Mouse (Mus musculus) ovary, postnatal 10 days (tissue): ENCODE data around the gene Atp6v1e2.

Source experiments
- DNase-seq: peaks from one replicate; pipeline ENCODE4 v3.0.0; 2022; ENCODE audit warnings: low spot score

The Atp6v1e2 gene

GRCm38 (mm10) chr17:86964502-86964901, 16.8 kb upstream of the Atp6v1e2 start:
- DNase-seq, result peak; percentile 35

GRCm38 (mm10) chr17:86964041-86964440, 16.3 kb upstream of the Atp6v1e2 start:
- DNase-seq, result no peak

GRCm38 (mm10) chr17:86963586-86963902, 15.8 kb upstream of the Atp6v1e2 start:
- no peak for DNase-seq

- peak; percentile 76 for DNase-seq
These were observed 15.3 kb upstream of the Atp6v1e2 start, which contains the start of gene Rhoq for GRCm38 (mm10) chr17:86962894-86963585. Rhoq (plus strand) TSS chr17:86963082.

GRCm38 (mm10) chr17:86962297-86962893, 14.7 kb upstream of the Atp6v1e2 start:
- DNase-seq, result peak; percentile 59

GRCm38 (mm10) chr17:86961301-86961841, 13.7 kb upstream of the Atp6v1e2 start:
- no peak for DNase-seq

GRCm38 (mm10) chr17:86957968-86958367, 10.3 kb upstream of the Atp6v1e2 start:
- DNase-seq, result no peak

- DNase-seq, result no peak
These were observed 9.5 kb upstream of the Atp6v1e2 start for GRCm38 (mm10) chr17:86957239-86957638.

- no peak for DNase-seq
These were observed 1.1 kb upstream of the Atp6v1e2 start for GRCm38 (mm10) chr17:86948801-86949200.

GRCm38 (mm10) chr17:86946078-86946477, 1.6 kb downstream of the Atp6v1e2 start:
- no peak for DNase-seq

GRCm38 (mm10) chr17:86943158-86943557, 4.5 kb downstream of the Atp6v1e2 start:
- DNase-seq, result no peak

GRCm38 (mm10) chr17:86942112-86942511, 5.6 kb downstream of the Atp6v1e2 start:
- DNase-seq, result no peak

GRCm38 (mm10) chr17:86938683-86939082, 9.0 kb downstream of the Atp6v1e2 start:
- DNase-seq, result no peak

GRCm38 (mm10) chr17:86937497-86938155, 10.1 kb downstream of the Atp6v1e2 start:
- DNase-seq, result peak; percentile 41

- DNase-seq, result no peak
These were observed 10.6 kb downstream of the Atp6v1e2 start for GRCm38 (mm10) chr17:86937064-86937463.

GRCm38 (mm10) chr17:86932896-86933295, 14.8 kb downstream of the Atp6v1e2 start:
- DNase-seq, result no peak

- no peak for DNase-seq
These were observed 17.7 kb downstream of the Atp6v1e2 start for GRCm38 (mm10) chr17:86929981-86930380.

- no peak for DNase-seq
These were observed 18.3 kb downstream of the Atp6v1e2 start for GRCm38 (mm10) chr17:86929355-86929754.

- DNase-seq, result no peak
These were observed 20.9 kb downstream of the Atp6v1e2 start for GRCm38 (mm10) chr17:86926836-86927235.

GRCm38 (mm10) chr17:86924679-86925078, 23.0 kb downstream of the Atp6v1e2 start:
- no peak for DNase-seq

GRCm38 (mm10) chr17:86919729-86920128, 28.0 kb downstream of the Atp6v1e2 start:
- DNase-seq, result no peak

- DNase-seq, result no peak
These were observed 28.9 kb downstream of the Atp6v1e2 start for GRCm38 (mm10) chr17:86918786-86919185.

- DNase-seq, result no peak
These were observed 30.6 kb downstream of the Atp6v1e2 start, which contains the start of gene Tmem247 for GRCm38 (mm10) chr17:86917048-86917447. Tmem247 (plus strand) TSS chr17:86917348.
